Mouse (Mus musculus) CH12.LX (cell line): ENCODE results near the gene Prom2. TPM values are rescaled to one million over a fixed set of nuclear protein-coding genes. Genes with fewer than 3 reads are reported as not detected.

Experiments used
- DNase-seq: peaks from one replicate; pipeline ENCODE4 v3.0.0-alpha.2; 2013; ENCODE audit errors: extremely low read depth
- H3K27ac ChIP-seq: 2 replicates; pipeline ENCODE4 v1.5.1; 2012; ENCODE audit warnings: low read depth, mild to moderate bottlenecking, control low read depth, moderate library complexity; ENCODE audit not compliant: insufficient read depth
- H3K27me3 ChIP-seq: replicated peaks from 2 replicates; pipeline ENCODE3; 2012; ENCODE audit warnings: inconsistent platforms
- H3K36me3 ChIP-seq, 2 experiments: replicated peaks in 1 of 2; 2 replicates each; pipeline versions ENCODE3 to v1.6.1; 2012; ENCODE audit warnings: inconsistent platforms in 1 of 2, low read length in 1 of 2, mild to moderate bottlenecking in 1 of 2, mixed read lengths in 1 of 2, moderate library complexity in 1 of 2; ENCODE audit not compliant: control insufficient read depth in 1 of 2, insufficient read depth in 1 of 2
- H3K4me1 ChIP-seq, 2 experiments: 2 replicates each; pipeline ENCODE4 v1.6.1; 2012; ENCODE audit warnings: inconsistent platforms in 1 of 2, moderate library complexity in 1 of 2; ENCODE audit not compliant: insufficient read depth in 2 of 2, control insufficient read depth in 1 of 2
- H3K4me2 ChIP-seq: 2 replicates; pipeline ENCODE4 v1.6.1; 2012; ENCODE audit warnings: low read depth, mild to moderate bottlenecking, control low read depth; ENCODE audit not compliant: poor library complexity, insufficient read depth, severe bottlenecking
- H3K4me3 ChIP-seq, 3 experiments: fragments of 150-350 bp in 1 of 3; sonication (generic) in 1 of 3; replicated peaks in 1 of 3; 2 replicates each; pipeline versions ENCODE3 to v1.5.1; 2011 to 2012; ENCODE audit warnings: low read depth in 2 of 3, low read length in 2 of 3, mild to moderate bottlenecking in 2 of 3, moderate library complexity in 2 of 3, control low read depth in 1 of 3, improper control_type of control experiment in 1 of 3, inconsistent platforms in 1 of 3, mixed read lengths in 1 of 3; ENCODE audit not compliant: poor library complexity in 1 of 3
- H3K79me2 ChIP-seq: replicated peaks from 2 replicates; pipeline ENCODE4 v1.6.1; 2012; ENCODE audit warnings: mild to moderate bottlenecking, moderate library complexity; ENCODE audit not compliant: control insufficient read depth, poor library complexity, insufficient read depth, severe bottlenecking; ENCODE audit errors: extremely low read depth
- H3K9ac ChIP-seq: 2 replicates; pipeline ENCODE4 v1.6.1; 2012; ENCODE audit warnings: low read depth, mild to moderate bottlenecking, control low read depth, moderate library complexity; ENCODE audit not compliant: insufficient read depth
- H3K9me3 ChIP-seq: replicated peaks from 2 replicates; pipeline ENCODE3; 2012; ENCODE audit warnings: low read length, inconsistent platforms, mixed read lengths
- CHD2 ChIP-seq: IDR thresholded peaks from 2 replicates; pipeline ENCODE4 v1.6.1; 2011; ENCODE audit warnings: low read length, improper control_type of control experiment
- CTCF ChIP-seq, 2 experiments: IDR thresholded peaks in 1 of 2; conservative IDR thresholded peaks in 1 of 2; 2 replicates each; pipeline ENCODE4 v1.5.1; 2011 to 2012; ENCODE audit warnings: low read depth in 2 of 2, low read length in 2 of 2, improper control_type of control experiment in 1 of 2, inconsistent platforms in 1 of 2, mild to moderate bottlenecking in 1 of 2, moderate library complexity in 1 of 2
- JUN ChIP-seq: IDR thresholded peaks from 2 replicates; pipeline ENCODE4 v1.6.1; 2011; ENCODE audit warnings: low read depth, mild to moderate bottlenecking, low read length, improper control_type of control experiment, moderate library complexity; ENCODE audit not compliant: insufficient read depth
- KAT2A ChIP-seq: IDR thresholded peaks from 2 replicates; pipeline ENCODE4 v1.6.1; 2012; ENCODE audit warnings: low read length, improper control_type of control experiment, inconsistent platforms; ENCODE audit not compliant: insufficient replicate concordance
- MAZ ChIP-seq: IDR thresholded peaks from 2 replicates; pipeline ENCODE4 v1.6.1; 2012; ENCODE audit warnings: low read depth, mild to moderate bottlenecking, inconsistent platforms, low read length, improper control_type of control experiment, moderate library complexity
- MEF2A ChIP-seq: IDR thresholded peaks from 2 replicates; pipeline ENCODE4 v1.6.1; 2014; ENCODE audit warnings: low read depth, mild to moderate bottlenecking, inconsistent platforms, low read length, improper control_type of control experiment, borderline replicate concordance
- MYC ChIP-seq: IDR thresholded peaks from 2 replicates; pipeline ENCODE4 v1.6.1; 2011; ENCODE audit warnings: low read depth, mild to moderate bottlenecking, improper control_type of control experiment, low read length
- NELFE ChIP-seq: IDR thresholded peaks from 2 replicates; pipeline ENCODE4 v1.6.1; 2011; ENCODE audit warnings: low read depth, low read length, improper control_type of control experiment
- NRF1 ChIP-seq: IDR thresholded peaks from 2 replicates; pipeline ENCODE4 v1.6.1; 2014; ENCODE audit warnings: low read depth, mild to moderate bottlenecking, inconsistent platforms, low read length, improper control_type of control experiment, moderate library complexity
- POLR2A ChIP-seq: IDR thresholded peaks from 2 replicates; pipeline ENCODE4 v1.6.1; 2011; ENCODE audit warnings: low read depth, mild to moderate bottlenecking, improper control_type of control experiment, low read length
- RAD21 ChIP-seq: IDR thresholded peaks from 2 replicates; pipeline ENCODE4 v1.6.1; 2011; ENCODE audit warnings: low read depth, mild to moderate bottlenecking, low read length, improper control_type of control experiment, moderate library complexity
- RCOR1 ChIP-seq: conservative IDR thresholded peaks from 2 replicates; pipeline ENCODE4 v1.6.1; 2012; ENCODE audit warnings: low read depth, mild to moderate bottlenecking, inconsistent platforms, low read length, improper control_type of control experiment
- SIN3A ChIP-seq: IDR thresholded peaks from 2 replicates; pipeline ENCODE4 v1.6.1; 2012; ENCODE audit warnings: low read length, improper control_type of control experiment, inconsistent platforms
- SMC3 ChIP-seq: IDR thresholded peaks from 2 replicates; pipeline ENCODE4 v1.6.1; 2011; ENCODE audit warnings: low read depth, low read length, improper control_type of control experiment
- TCF12 ChIP-seq: IDR thresholded peaks from 2 replicates; pipeline ENCODE4 v1.6.1; 2014; ENCODE audit warnings: low read depth, mild to moderate bottlenecking, inconsistent platforms, low read length, improper control_type of control experiment
- ZC3H11A ChIP-seq: IDR thresholded peaks from 2 replicates; pipeline ENCODE4 v1.6.1; 2012; ENCODE audit warnings: low read depth, mild to moderate bottlenecking, inconsistent platforms, low read length, improper control_type of control experiment
- ZMIZ1 ChIP-seq: IDR thresholded peaks from 2 replicates; pipeline ENCODE4 v1.6.1; 2012; ENCODE audit warnings: low read depth, mild to moderate bottlenecking, inconsistent platforms, low read length, improper control_type of control experiment
- dilution Hi-C: fragments of 300-500 bp; cut with MboI; formaldehyde crosslinking; loops from 2 replicates; pipeline ENCODE4 v1.14.3; 2020; ENCODE audit warnings: low sequenced_read_pairs; ENCODE audit not compliant: extremely low pct_unique_long_range_greater_than_20kb, extremely low pct_ligation_motif_present
- in situ Hi-C: fragments of 300-500 bp; cut with MboI; formaldehyde crosslinking; loops from 3 replicates; pipeline ENCODE4 v1.14.3; 2019; ENCODE audit warnings: low sequenced_read_pairs, low pct_ligation_motif_present, low pct_unique_long_range_greater_than_20kb, mixed read lengths
- polyA plus RNA-seq: library from polyadenylated mRNA; unstranded; fragments of >175 nt; gene quantifications from 2 replicates; pipeline ENCODE4 v1.2.1, GENCODE M21; 2012; ENCODE audit warnings: low read depth; ENCODE audit not compliant: insufficient read length
- total RNA-seq, 2 experiments: library from RNA; depleted of rRNA; stranded (reverse); fragments of 300-350 nt in 1 of 2; fragments of >200 nt in 1 of 2; gene quantifications; 2 replicates each; pipeline ENCODE4 v1.2.3; 2012 to 2014

Gene Prom2
- total and polyA plus RNA-seq, 3 experiments, result not detected

DNA sequence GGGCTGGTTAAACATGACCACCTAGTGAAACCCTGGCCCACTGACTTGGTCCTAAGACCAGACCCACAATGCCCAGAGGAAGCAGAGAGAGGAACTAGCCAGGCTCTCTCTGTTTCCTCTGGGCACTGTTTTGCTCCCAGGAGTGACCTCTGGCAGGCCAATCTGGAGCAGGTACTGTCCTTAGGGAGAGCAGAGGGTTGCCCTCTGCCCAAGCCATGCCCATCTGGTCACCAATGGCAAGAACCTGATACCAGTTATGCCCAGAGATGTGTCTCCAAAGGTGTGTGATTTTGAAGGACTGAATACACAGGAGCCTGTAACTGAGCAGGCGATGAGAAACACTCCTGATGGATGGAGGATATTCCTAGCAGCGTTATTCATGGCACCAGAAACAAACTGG is 430 bp upstream of the Prom2 start:
- no peak for DNase-seq
- Histone ChIP-seq H3K4me1 (no peaks in the 10 kb centered on the region), H3K4me2 (no peak overlapping the region), H3K9ac (no peak overlapping the region), H3K27ac (no peak overlapping the region), H3K4me3 (no peak overlapping the region), H3K9me3 (no peaks in the 10 kb centered on the region), H3K79me2 (no peaks in the 10 kb centered on the region), H3K27me3 (peaks cover 97% of the 10 kb centered on the region), H3K36me3 (no peaks in the 10 kb centered on the region)
- in situ Hi-C loops, result no loop called here
- TF ChIP-seq MYC, result no peak
- dilution Hi-C loops, result no loop called here

DNA sequence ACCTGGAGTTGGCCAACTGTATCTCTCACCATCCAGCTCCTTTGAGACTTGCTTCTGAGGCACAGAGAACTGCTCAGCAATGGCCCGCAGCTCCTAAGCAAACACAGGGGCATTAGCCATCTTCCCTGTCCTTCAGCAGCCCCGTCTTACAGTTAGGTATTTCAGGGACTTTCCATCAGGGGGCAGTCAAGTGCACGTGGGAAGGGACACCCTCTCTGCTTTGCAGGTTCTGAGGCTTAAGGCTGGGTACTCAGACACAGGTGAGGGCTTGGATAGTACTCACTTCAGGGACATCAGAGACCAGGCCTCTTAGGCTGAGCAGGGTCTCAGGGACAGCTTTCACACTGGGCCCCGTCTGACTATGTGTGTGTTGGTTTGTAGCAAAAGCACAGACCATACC is 1.8 kb downstream of the Prom2 start:
- no peaks in the 10 kb centered on the region for H3K4me1 ChIP-seq
- peak; percentile 37 for DNase-seq
- no peak for TF ChIP-seq RCOR1
- peak; percentile 16 for TF ChIP-seq RAD21
- peak; percentile 26 to 55; a peak in 2 of 4 replicates for TF ChIP-seq CTCF (conservative IDR thresholded peaks at IDR 0.05 in 1 of 2, IDR thresholded peaks at IDR 0.05 in 1 of 2; ENCODE audit: low read depth in 2 of 2, low read length in 2 of 2)
- no peak for TF ChIP-seq POLR2A
- TF ChIP-seq SMC3, result peak; percentile 38
- H3K9me3 ChIP-seq, result no peaks in the 10 kb centered on the region
- no peak overlapping the region for H3K9ac ChIP-seq
- H3K36me3 ChIP-seq, result no peaks in the 10 kb centered on the region
- in situ Hi-C loops (no loop called here), dilution Hi-C loops (no loop called here)
- no peaks in the 10 kb centered on the region for H3K79me2 ChIP-seq
- no peak overlapping the region for H3K27ac ChIP-seq
- no peak overlapping the region for H3K4me3 ChIP-seq
- H3K4me2 ChIP-seq, result no peak overlapping the region
- H3K27me3 ChIP-seq, result peaks cover 97% of the 10 kb centered on the region

DNA sequence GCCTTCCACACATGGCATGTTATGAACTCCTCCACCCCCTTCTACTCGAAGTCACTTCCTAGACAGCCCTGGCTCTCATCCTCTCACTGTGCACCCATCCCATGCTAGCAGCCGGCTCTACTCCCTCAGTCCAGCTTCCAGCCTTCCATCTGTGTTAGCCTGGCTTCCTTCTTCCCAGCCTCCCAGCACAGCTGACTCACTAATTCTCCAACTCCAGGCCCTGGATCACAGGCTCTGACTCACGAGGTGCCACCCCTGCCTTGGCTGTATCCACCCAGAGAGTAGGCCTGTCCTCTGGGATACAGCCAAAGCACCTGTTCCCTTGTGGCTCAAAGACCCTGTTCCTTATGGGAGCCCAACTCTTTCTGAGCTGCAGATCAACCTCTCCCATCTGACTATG is 3.7 kb downstream of the Prom2 start:
- Histone ChIP-seq H3K4me2 (no peak overlapping the region), H3K27ac (no peak overlapping the region), H3K4me1 (no peaks in the 10 kb centered on the region), H3K9ac (no peak overlapping the region), H3K27me3 (peaks cover 98% of the 10 kb centered on the region), H3K79me2 (no peaks in the 10 kb centered on the region), H3K36me3 (no peaks in the 10 kb centered on the region), H3K4me3 (no peak overlapping the region), H3K9me3 (no peaks in the 10 kb centered on the region)
- in situ Hi-C loops, result no loop called here
- no peak for DNase-seq
- TF ChIP-seq CHD2 (no peak), JUN (no peak), TCF12 (no peak), KAT2A (no peak), MEF2A (no peak), RAD21 (no peak), CTCF (conservative IDR thresholded peaks at IDR 0.05 in 1 of 2, IDR thresholded peaks at IDR 0.05 in 1 of 2; ENCODE audit: low read depth in 2 of 2, low read length in 2 of 2) (no peak), MAZ (no peak), MYC (no peak), NELFE (no peak), SIN3A (no peak), ZC3H11A (no peak), ZMIZ1 (no peak), NRF1 (no peak)
- dilution Hi-C loops, result no loop called here
